Comparison of ENCODE assay signal across 23 mouse cellular contexts in the genomic region with DNA sequence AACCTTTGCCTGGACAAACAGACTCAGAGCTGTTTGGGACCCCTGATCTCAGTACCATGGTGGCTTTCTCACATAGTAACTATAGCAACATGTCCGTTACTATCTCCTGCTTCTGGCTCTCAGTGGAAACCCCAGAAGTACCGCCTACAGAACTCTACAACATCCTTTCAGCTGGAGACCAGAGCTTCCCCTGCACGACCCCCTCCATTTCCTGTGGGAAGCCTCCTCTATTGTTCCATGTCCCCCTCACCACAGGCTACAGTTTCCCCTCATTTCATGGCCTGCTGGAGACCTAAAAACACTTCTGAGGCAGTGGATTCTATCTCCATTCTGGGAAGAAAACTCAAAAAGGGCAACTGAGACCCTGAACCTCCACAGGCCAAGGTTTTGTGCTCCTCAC. TPM values are rescaled to one million over a fixed set of nuclear protein-coding genes. Genes with fewer than 3 reads are reported as not detected.
DNase-seq lines count a peak whose midpoint lies in the region; ATAC-seq and TF ChIP-seq lines count a peak whose summit lies in the region.
"Had no signal": no experiment of that assay in that cellular context is flagged by ENCODE, and none has a peak within 500 bp of the region (broad histone marks: within the 10 kb centered on the region; RNA-seq: fewer than 3 reads in every experiment).

No protein-coding gene starts in this region.

- H3K4me2 ChIP-seq in heart, embryonic 15.5 days: no peak overlapping the region
- H3K4me2 ChIP-seq: embryonic facial prominence, embryonic 13.5 days; heart, embryonic 13.5 days; intestine, embryonic 15.5 days; liver, embryonic 12.5 days had no signal

- H3K27ac ChIP-seq in heart, embryonic 15.5 days: no peak overlapping the region
- peak overlapping the region; percentile 55; the same call in 1 of the 2 replicates for H3K27ac ChIP-seq in layer of hippocampus, adult 2 months
- H3K27ac ChIP-seq: embryonic facial prominence, embryonic 13.5 days; heart, embryonic 13.5 days; intestine, embryonic 15.5 days; liver, embryonic 12.5 days had no signal

- 0 out of 2 replicates have a peak, but pooled peaks have one; percentile 39 for ATAC-seq in heart, embryonic 15.5 days (replicated peaks; ENCODE audit: insufficient number of reproducible peaks, insufficient read depth, low FRiP score, low read depth)
- no peak for ATAC-seq in megakaryocyte-erythroid progenitor cell, adult 5-6 weeks (replicated peaks; ENCODE audit: low FRiP score, low TSS enrichment, poor library complexity, severe bottlenecking)
- ATAC-seq: activated CD4-positive, CD25-positive, alpha-beta regulatory T cell, adult 4 months; liver, embryonic 12.5 days; Patski had no signal

- DNase-seq in heart, postnatal 36 days: no peak
- DNase-seq in layer of hippocampus, adult 2 months (ENCODE audit: low spot score in 2 of 2): no peak
- DNase-seq in layer of hippocampus, adult 9-10 months (ENCODE audit: low spot score): no peak
- DNase-seq in thymus, postnatal 0 days (ENCODE audit: low spot score): peak; percentile 11
- no peak for DNase-seq in thymus, postnatal 4 days
- DNase-seq: adrenal gland, postnatal 25 days; cerebellum, adult 8-10 months; gastrocnemius, postnatal 10 days; lung, postnatal 10 days; right cerebral cortex, postnatal 14 days had no signal

- H3K36me3 ChIP-seq in heart, embryonic 15.5 days: no peaks in the 10 kb centered on the region
- H3K36me3 ChIP-seq: embryonic facial prominence, embryonic 13.5 days; heart, embryonic 13.5 days; intestine, embryonic 15.5 days; liver, embryonic 12.5 days had no signal

- TF ChIP-seq CTCF in layer of hippocampus, adult 2 months (conservative IDR thresholded peaks at IDR 0.05): no peak

- H3K4me1 ChIP-seq in heart, embryonic 15.5 days (replicated peaks): peaks cover 6% of the 10 kb centered on the region; the same call in 1 of the 2 replicates
- H3K4me1 ChIP-seq: embryonic facial prominence, embryonic 13.5 days; liver, embryonic 12.5 days had no signal

- no peaks in the 10 kb centered on the region; the same call in 1 of the 2 replicates for H3K27me3 ChIP-seq in heart, embryonic 15.5 days
- H3K27me3 ChIP-seq: embryonic facial prominence, embryonic 13.5 days; intestine, embryonic 15.5 days had no signal

- no peak overlapping the region for H3K9ac ChIP-seq in heart, embryonic 15.5 days
- H3K9ac ChIP-seq: embryonic facial prominence, embryonic 13.5 days; heart, embryonic 13.5 days; intestine, embryonic 15.5 days; liver, embryonic 12.5 days had no signal

- 39% methylated on average over 3 of the region's 3 CpGs for WGBS in heart, embryonic 15.5 days

- intact Hi-C loops in heart, postnatal 36 days (cut with DNase I): no loop called here

- no peak overlapping the region for H3K4me3 ChIP-seq in heart, embryonic 15.5 days
- no peak overlapping the region for H3K4me3 ChIP-seq in layer of hippocampus, adult 2 months
- H3K4me3 ChIP-seq: embryonic facial prominence, embryonic 13.5 days; heart, embryonic 13.5 days; intestine, embryonic 15.5 days; liver, embryonic 12.5 days had no signal

- no peaks in the 10 kb centered on the region for H3K9me3 ChIP-seq in heart, embryonic 15.5 days (replicated peaks)
- H3K9me3 ChIP-seq: embryonic facial prominence, embryonic 13.5 days; heart, embryonic 13.5 days; intestine, embryonic 15.5 days; liver, embryonic 12.5 days had no signal

RNA-seq across cellular contexts. Expression of gene Slco2b1, which starts 18.7 kb away (rescaled TPM):
- 2.0 and 4.0 TPM in 2 replicates for polyA plus RNA-seq in heart, embryonic 15.5 days (2015; fragmentation: Nextera tagmentation; extraction: Ambion mirVana)
- total RNA-seq in heart, postnatal 36 days (2021): 10 to 100 TPM in 1 of 2 experiments, 1 to 10 TPM in 1; 9.0 to 12.0 TPM
- total RNA-seq in layer of hippocampus, adult 2 months (2021): 10 to 100 TPM; 11.7 to 13.4 TPM
- polyA plus RNA-seq in thymus, postnatal 0 days (2015; fragmentation: Nextera tagmentation; extraction: Ambion mirVana): 11.3 and 13.9 TPM in 2 replicates
- total RNA-seq in megakaryocyte-erythroid progenitor cell, adult 5-6 weeks (2014; fragmentation: Nextera tagmentation): 0.64 TPM in 1 of 2 replicates, not detected in the other
- total RNA-seq in megakaryocyte-erythroid progenitor cell, adult 5-6 weeks (2017): 0.11 TPM in 1 of 2 replicates, not detected in the other
- polyA plus RNA-seq: activated CD4-positive, CD25-positive, alpha-beta regulatory T cell, adult 4 months; Patski had no signal

RNA-seq across cellular contexts. Expression of gene Olfr520, which starts 37.7 kb away (rescaled TPM):
- not detected in 2 replicates for polyA plus RNA-seq in heart, embryonic 15.5 days (2015; fragmentation: Nextera tagmentation; extraction: Ambion mirVana)
- under 1 TPM in 1 of 2 experiments, not detected in 1; 0.22 TPM for total RNA-seq in heart, postnatal 36 days (2021)
- not detected for total RNA-seq in layer of hippocampus, adult 2 months (2021)
- not detected in 2 replicates for polyA plus RNA-seq in thymus, postnatal 0 days (2015; fragmentation: Nextera tagmentation; extraction: Ambion mirVana)
- not detected in 2 replicates for total RNA-seq in megakaryocyte-erythroid progenitor cell, adult 5-6 weeks (2014; fragmentation: Nextera tagmentation)
- not detected in 2 replicates for total RNA-seq in megakaryocyte-erythroid progenitor cell, adult 5-6 weeks (2017)
- total RNA-seq: adrenal gland, postnatal 25 days; gastrocnemius, postnatal 10 days; monocyte, adult 5-6 weeks had no signal
- polyA plus RNA-seq: activated CD4-positive, CD25-positive, alpha-beta regulatory T cell, adult 4 months; cortical plate, adult 2 months; embryonic facial prominence, embryonic 13.5 days; heart, embryonic 13.5 days; intestine, embryonic 15.5 days; kidney, embryonic 16.5 days; limb, embryonic 11.5 days; liver, embryonic 12.5 days; neural tube, embryonic 14.5 days; Patski had no signal

Comparison
In these comparisons a context has a peak if more than half of its experiments do, and no peak if none do; other contexts are left out.
1. RNA of gene Slco2b1, which starts 18.7 kb away (total RNA-seq): 11.7 to 13.4 TPM in layer of hippocampus, adult 2 months and 9.0 to 12.0 TPM in heart, postnatal 36 days; 0.11 to 0.64 TPM in megakaryocyte-erythroid progenitor cell, adult 5-6 weeks; every median in the first group is over 4 times any median in the second.